Mouse (Mus musculus): ENCODE data around the gene Vmn2r13. TPM values are rescaled to one million over a fixed set of nuclear protein-coding genes. Genes with fewer than 3 reads are reported as not detected.
"Not testable (repeated sequence)": the region's sequence is repeated elsewhere in the genome, so short reads cannot be mapped to it uniquely, and the experiment has no call there.

The Vmn2r13 gene
- under 1 TPM; 0.20 to 0.42 TPM for total RNA-seq (2021)
- long read RNA-seq, experiment 1, partial matches to known transcripts, result 0 of 1 reads
- long read RNA-seq, experiment 1, other reads (novel, unspliced or antisense), result 1 of 1 reads
- long read RNA-seq, experiment 2, result 0 reads

DNA sequence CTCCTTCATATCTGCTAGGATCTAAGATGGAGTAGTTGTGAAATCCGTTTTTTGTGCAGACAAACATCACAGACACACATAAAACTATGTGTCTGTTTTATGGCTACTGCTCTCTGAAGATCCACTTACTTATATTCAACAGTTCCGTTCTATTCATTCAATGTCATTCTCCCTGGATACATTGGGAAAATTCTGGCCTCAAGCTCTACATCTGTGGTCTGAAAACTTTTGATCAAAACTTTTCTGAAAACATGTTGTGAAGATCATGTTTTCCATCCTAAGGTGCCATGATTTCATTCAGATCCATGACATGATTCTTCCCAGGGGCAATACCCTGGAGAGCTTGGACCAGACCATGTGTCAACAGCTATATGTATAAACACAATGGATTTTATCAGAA is at the start of gene Vmn2r13:
Gene Vmn2r13, minus strand, starts transcription at position 101 of the 400 bp plus-strand sequence.
- not testable (repeated sequence) for DNase-seq (ENCODE audit: low spot score in 2 of 2)

DNA sequence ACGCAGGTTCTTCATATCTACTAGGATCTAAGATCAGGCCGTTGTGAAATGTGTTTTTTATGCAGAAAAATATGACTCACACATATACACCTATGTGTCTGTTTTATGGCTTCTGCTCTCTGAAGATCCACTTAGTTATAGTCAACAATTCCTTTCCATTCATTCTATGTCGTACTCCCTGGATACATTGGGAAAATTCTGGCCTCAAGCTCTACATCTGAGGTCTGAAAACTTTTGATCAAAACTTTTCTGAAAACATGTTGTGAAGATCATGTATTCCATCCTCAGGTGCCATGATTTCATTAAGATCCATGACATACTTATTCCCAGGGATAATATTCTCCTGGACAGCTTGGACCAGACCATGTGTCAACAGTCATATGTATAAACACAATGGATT is 32.6 kb upstream of the Vmn2r13 start, which contains the start of gene Vmn2r14:
Gene Vmn2r14, minus strand, starts transcription at position 101 of the 400 bp plus-strand sequence.
- no peak for DNase-seq (ENCODE audit: low spot score in 2 of 2)

DNA sequence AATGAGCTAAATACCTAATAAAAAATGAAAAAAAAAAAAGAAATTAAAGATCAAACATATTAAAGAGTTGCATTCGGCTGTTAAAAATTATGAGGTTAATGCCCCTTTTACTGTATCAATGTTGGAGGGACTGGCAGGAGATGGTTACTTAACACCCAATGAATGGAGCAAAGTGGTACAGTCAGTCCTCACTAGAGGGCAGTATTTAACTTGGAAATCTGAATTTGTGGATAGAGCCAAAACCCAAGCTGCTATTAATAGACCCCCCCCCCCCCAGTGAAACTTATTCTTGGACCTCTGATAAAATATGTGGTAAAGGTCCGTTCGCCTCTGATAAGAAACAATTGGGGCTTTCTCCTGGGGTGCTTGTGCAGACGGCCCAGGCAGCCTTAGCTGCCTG is 25.1 kb downstream of the Vmn2r13 start:
- DNase-seq (ENCODE audit: low spot score in 2 of 2), result not testable (repeated sequence)

DNA sequence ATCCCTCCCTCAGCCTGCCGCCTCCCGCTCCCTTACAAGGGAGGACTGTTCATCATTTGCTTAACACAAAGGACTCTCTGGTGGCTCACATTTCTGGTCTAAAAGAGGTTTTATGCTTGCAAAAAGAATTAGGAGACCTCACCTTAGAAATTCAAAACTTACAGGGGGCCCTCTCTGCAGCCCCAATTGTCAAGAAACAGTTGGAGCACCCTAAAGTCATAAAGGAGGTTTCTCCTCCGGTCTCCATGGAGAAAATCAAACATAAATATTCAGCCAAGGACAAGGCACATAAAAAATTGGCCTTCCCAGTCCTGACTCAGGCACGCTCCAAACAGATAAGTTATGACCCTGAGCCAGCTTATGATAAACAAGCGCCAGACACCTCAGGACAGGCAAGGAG is 31.9 kb downstream of the Vmn2r13 start:
- no peak for DNase-seq (ENCODE audit: low spot score in 2 of 2)

DNA sequence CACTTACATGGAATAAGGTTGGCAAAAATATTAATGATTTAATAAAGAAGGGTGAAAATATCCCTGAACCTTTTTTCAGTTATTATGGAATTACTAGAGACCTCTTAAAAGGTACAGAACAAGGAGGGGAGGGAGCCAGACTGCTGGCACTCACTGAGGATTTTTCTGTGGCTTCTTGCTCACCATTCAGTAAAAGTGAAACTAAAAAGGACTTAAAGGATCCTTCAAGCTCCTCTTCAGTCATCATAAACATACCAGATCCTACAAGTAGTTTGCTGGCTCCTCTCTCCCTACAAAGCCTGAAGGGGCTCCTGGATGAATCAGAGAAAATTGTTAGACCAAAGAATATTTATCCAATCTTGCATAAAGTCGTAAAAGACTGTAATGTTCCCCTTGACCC is 32.4 kb downstream of the Vmn2r13 start:
- DNase-seq (ENCODE audit: low spot score in 2 of 2), result not testable (repeated sequence)

DNA sequence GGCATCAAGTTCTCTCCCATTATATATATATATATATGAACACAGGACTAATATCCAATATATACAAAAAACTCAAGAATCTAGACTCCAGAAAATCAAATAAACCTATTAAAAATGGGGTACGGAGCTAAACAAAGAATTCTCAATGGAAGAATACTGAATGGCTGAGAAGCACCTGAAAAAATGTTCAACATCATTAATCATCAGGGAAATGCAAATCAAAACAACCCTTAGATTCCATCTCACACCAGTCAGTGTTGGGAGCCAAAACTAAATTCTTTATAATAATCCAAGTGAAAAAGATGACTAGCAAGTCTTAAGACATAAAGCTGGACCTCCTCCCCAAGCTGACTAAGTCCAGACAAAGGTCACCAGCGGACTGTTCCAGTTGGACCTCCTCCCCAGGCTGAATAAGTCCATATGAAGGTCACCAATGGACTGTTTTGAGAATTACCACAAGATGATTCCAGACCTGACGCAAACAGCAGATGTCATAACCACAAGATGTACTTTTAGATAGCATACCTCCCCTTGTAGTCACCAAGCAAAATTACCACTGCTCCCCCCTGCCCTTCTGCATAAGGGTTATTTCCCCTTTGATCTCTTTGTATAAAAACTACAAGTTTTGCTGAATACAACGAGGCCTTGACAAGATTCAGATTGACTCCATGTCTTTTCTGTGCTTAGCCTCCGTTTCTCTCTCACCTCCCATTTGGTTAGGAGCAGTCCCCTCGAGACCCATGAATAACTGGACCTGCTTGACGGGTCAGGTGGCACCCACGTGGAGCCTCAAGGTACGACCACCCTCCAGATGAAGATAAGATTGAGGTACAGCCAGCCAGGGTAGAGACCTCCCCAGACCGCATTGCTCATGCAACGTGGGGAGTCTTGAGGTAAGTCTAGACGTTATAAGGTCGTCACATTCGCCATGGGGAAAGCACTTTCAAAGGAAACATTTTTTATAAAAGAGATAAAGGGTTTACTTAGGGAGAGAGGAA is 33.2 kb downstream of the Vmn2r13 start:
- not testable (repeated sequence) for DNase-seq (ENCODE audit: low spot score in 2 of 2)

DNA sequence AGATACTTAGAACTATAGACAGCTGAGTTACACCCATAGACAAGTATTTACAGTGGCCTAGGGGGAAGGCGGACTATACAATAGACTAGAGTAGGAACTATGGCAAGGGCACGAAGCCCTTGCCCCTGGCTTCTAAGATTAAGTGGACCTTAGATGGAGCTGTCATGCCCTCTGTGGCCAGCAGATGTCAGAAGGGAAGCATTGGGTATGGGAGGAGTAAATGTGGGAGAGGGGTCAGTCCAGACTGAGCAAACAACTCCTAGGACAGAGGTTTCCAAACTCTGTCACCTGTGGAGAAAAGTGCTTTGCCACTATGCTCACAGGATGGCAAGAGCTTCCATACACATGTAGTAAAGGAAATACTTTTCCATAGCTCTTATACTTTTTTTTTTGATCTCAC is 52.5 kb downstream of the Vmn2r13 start:
- DNase-seq (ENCODE audit: low spot score in 2 of 2), result no peak

DNA sequence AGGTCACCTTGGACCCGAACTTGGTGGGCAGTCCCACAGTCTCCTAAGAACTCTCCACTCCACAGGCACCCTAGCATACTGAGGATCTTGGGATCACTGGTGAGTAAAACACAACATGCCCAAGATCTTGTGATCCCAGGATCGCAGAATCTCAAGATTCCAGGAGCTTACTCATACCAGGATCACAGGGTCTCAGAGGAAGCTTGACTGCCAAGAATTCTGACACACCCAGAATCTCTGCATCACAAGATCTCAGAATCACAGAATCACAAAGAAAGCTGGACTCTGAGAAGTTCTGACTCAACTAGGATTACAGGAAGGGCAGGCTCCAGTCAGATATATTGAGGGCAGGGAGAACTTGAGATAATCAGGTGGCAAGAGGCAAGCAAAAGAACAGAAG is 55.3 kb downstream of the Vmn2r13 start:
- DNase-seq (ENCODE audit: low spot score in 2 of 2), result no peak

Other genes with a start within 250 kb of the Vmn2r13 start
- not detected for gene Vmn2r10, start 185.7 kb downstream of the Vmn2r13 start, total RNA-seq (2021)
- not detected for gene Vmn2r11, start 132.6 kb downstream of the Vmn2r13 start, total RNA-seq (2021)
- not detected for gene Vmn2r12, start 94.2 kb downstream of the Vmn2r13 start, total RNA-seq (2021)
- gene Vmn2r14, start 32.5 kb upstream of the Vmn2r13 start, total RNA-seq (2021), result not detected
- not detected for gene Vmn2r15, start 105.4 kb upstream of the Vmn2r13 start, total RNA-seq (2021)
- gene Vmn2r16, start 138.0 kb upstream of the Vmn2r13 start, total RNA-seq (2021), result not detected
- gene Vmn2r17, start 227.5 kb upstream of the Vmn2r13 start, total RNA-seq (2021), result not detected

Measured in adrenal gland, postnatal 4 days (tissue).